Mouse (Mus musculus): ENCODE results near the gene Smg1.

Gene Smg1

DNA sequence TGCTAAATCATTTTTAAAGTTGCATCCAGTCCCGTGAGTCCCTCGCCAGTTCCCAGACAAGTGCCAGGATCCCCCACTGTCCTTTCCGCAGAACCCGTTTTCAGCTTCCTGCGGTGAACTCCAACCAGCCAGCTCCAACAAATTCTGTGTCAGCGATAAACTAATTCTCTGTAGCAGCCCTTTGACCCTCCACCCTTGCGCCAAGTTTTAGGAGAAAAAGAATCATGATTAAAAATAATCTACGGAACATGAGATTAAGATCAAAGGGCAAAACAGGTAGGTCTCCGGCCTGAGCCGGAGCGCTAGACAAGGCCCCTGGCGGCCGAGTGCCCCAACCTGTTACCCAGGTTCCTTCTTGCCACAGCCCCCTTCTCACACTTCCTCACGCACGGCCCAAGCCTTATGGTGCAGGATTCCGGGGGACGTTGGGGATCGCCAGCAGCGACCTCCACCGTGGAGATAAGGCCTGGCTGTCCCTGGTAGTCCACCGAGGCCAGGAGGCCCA is 114.5 kb downstream of the Smg1 start:
- under 1% methylated on average over 21 of the region's 21 CpGs for WGBS

DNA sequence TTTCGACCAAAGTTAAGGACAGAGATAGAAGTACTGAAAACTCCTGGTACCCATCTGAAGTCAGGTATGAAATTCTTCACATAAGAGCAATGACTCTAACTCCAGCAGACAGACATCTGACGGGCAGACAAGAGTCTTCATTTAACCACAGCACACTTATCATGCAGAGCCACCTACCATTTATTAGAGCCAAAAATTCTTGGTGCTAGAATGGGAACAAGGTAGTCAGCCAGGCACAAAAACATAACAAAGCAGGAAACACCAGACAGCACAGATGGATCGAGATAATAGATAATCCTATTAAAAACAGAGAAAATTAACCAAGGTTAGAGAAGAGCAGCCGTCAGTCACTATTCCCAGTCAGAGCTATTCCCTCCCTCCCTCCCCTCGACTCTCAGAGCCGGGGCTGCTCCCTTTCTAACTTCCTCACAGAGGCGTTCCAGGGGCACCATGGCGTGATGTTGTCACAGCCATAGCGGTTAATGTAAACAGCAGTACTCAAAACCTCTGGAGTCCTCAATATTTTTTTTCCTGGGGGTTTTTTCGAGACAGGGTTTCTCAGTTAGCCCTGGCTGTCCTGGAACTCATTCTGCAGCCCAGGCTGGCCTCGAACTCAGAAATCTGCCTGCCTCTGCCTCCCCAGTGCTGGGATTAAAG is 117.1 kb downstream of the Smg1 start:
- 52% methylated on average over 11 of the region's 11 CpGs for WGBS

DNA sequence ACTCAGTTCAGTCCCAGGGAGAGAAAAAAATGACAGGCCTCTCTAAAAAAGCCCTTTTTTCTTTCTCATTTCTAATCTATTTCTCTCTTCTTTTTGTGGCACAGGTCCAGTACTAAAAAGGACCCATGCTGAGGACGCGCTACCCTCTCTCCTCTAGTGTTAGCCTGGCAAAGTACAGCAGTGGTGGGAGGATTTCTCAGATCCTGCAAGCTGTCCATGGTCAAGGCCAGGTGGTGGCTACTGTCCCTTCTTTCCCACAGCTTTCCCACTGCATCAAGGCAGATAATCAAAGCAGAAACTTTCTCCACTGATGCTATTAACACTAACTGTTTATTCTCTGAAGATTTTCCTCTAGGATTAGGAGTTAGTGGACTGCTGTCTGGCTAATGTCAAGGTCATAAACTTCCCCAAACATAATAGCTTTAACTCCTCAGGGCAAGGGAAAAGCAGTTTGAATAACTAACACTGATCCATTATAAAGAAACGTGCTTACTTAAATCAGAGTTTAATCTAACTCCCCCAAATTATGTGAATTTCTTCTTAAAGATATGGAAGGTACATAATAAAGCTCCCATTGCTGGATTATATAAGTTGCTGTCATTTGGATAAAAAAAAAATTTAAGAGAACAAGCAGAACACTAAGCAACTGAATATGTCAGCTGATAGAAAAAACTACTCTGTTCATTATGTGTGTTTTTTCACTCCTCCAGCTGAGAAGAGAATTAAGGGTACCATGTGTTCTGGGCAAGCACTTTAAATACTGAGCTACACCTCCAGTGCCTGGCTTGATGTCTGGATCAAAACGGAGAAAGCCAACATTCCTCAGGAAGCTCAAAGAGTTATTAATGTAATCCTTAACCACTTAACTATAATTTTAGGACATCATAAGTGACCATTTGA is 119.7 kb downstream of the Smg1 start:
- 59% methylated on average over 4 of the region's 4 CpGs for WGBS

DNA sequence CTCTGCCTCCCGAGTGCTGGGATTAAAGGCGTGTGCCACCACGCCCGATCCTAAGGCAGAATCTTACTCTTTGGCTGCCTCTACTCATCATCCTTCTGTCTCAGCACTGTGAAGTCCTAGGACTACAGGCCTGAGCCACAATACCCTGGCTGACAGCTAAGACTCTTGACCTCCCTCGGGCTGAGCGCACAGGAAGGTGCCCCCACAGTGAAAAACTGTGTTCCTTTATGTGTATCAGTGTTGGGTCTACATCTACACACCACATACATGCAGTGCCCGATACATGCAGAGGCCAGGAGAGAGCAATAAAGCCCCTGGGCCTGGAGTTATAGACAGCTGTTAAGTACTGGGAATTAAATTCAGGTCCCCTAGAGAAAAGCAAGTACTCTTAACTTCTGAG is 121.2 kb downstream of the Smg1 start:
- 98% methylated on average over 7 of the region's 7 CpGs for WGBS

GRCm38 (mm10) chr7:118120654-118121053 is 122.8 kb downstream of the Smg1 start:
- WGBS = 91% methylated on average over 1 of the region's 1 CpGs

DNA sequence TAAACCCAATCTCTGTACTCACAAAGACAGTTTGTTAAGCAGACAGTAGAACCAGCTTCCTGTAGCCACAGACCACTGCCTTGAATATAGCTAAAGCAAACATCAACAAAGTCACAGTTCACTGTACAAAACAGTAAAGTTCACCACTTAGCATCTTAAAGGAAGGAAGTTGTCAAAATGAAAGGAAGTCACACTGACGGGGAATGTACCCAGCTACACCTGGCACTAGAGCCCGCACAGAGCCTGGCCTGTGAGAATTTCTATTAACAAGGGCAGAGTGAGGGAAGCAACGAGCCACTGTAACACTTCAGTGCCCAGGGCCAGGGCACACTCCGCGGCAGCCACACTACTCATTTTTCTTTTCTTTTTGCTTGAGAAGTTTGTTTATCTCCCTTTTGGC is 123.5 kb downstream of the Smg1 start:
- WGBS = 68% methylated on average over 5 of the region's 5 CpGs

DNA sequence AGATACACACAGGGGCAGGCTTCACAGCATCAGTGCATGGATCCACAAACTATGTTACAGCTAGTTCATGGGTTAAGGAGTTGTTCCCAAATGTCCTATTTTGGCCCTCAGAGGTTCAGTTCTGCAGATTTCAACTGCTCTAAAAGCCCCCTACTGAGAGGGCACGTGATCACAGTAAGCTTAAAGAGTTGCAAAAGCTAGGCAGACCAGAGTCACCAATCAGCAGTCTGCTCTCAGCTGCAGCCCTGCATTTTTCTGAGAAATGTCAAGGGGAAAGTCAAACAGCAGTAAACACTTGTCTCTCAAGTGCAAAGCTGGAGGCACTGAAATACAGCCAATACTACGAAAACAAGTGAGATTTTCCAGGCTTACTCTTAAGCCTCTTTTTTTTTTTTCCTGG is 124.3 kb downstream of the Smg1 start:
- 42% methylated on average over 2 of the region's 2 CpGs for WGBS

DNA sequence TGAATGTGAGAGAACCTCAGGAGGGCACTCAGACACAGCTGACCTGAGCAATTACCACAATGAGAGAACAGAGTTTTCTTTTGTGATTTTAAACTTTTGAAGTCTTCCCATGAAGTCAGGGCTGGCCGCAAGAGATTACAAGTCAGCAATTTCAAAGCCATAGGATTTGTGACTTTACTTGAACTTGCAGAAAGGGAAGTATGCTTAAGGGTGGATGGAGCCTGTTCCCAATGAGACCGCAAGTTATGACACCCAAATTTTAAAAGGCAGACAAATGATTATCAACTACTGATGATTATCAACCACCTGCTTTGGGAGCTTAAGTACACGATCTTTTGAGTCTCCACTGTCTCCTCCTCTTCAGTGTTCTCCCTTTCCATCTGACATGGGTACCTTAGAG is 125.0 kb downstream of the Smg1 start:
- 82% methylated on average over 3 of the region's 3 CpGs for WGBS

- WGBS = 63% methylated on average over 4 of the region's 4 CpGs
These were observed 125.8 kb downstream of the Smg1 start for GRCm38 (mm10) chr7:118117539-118118210.

- 14% methylated on average over 8 of the region's 8 CpGs for WGBS
These were observed 126.5 kb downstream of the Smg1 start for GRCm38 (mm10) chr7:118116787-118117538.

- WGBS = under 1% methylated on average over 40 of the region's 40 CpGs
These were observed 127.4 kb downstream of the Smg1 start, which contains the start of gene Rps15a for GRCm38 (mm10) chr7:118115877-118116568. Gene Rps15a, minus strand, starts transcription at chr7:118116188.

GRCm38 (mm10) chr7:118115533-118115876 is 128.0 kb downstream of the Smg1 start:
- 1% methylated on average over 20 of the region's 20 CpGs for WGBS

DNA sequence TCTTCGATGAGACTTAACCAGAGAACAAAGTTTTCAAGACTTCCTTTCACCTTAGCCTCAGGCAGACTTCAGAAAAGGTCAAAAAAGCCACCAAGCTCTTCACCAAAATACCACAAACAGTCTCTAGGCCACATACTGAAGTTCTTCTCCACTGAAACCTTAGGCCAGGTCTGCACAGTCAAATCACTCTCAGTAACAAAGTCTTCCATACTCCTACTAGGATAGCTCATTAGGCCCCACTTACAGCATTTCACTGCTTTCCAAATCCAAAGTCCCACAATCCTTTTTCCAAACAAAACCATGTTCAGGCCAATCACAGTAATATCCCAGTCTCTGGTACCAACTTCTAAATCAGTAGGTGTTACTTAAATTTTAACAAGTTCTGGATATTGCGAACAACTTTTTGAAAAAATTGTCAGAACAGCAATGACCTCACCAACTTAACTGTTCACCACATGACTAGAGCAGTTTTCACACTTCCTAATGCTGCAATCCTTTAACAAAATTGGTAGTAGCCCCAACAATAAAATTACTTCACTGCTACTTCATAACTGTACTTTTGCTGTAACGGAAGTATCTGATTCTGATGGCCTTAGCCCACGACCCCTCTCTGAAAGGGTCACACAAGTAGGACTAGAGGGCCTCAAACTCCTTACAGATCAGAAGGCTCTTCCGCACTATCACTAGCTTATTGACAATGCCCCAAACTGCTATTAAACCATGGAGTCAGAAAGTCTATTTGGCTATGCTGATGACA is 129.8 kb downstream of the Smg1 start:
- WGBS = 74% methylated on average over 5 of the region's 5 CpGs

- 57% methylated on average over 3 of the region's 3 CpGs for WGBS
These were observed 132.3 kb downstream of the Smg1 start for GRCm38 (mm10) chr7:118111128-118111527.

- 14% methylated on average over 1 of the region's 1 CpGs for WGBS
These were observed 135.8 kb downstream of the Smg1 start for GRCm38 (mm10) chr7:118107671-118108070.

GRCm38 (mm10) chr7:118104458-118105052 is 138.9 kb downstream of the Smg1 start:
- WGBS = 84% methylated on average over 5 of the region's 5 CpGs

- 53% methylated on average over 5 of the region's 5 CpGs for WGBS
These were observed 139.7 kb downstream of the Smg1 start for GRCm38 (mm10) chr7:118103462-118104379.

DNA sequence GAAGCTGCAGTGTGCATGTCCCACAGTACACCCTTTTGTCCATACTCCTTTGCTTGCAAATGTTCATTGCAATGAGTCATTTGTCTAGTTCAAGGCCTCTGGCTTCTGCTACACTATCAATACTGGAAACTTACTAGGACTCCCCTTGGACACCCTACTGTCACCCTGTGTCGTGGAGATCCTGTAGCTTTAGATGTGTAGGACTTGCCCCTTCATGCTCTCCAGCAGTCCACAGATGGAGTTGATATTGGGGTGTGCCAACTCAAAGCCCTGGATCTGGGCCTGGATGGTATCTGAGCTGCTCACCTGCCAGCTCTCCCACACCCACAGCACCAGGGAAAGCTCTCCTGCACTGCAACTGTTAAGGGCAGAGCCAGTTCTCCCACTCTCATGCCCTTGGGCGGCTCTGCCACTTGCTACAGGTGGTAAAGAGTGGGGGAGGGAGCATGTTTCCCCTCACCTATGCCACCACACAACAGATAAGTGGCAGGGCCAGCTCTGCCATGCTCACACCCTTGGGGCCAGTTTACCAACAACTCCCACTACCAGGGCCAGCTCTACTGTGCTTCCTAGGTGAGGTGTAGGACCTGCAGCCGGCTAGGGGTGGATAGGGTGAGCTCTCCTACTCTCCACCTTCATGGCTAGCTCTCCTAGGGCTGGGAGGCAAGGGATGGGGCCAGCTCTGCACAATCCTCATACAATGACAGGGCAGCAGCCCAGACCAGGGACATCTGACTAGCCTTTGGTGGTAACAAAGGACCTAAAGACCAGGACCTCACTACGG is 140.6 kb downstream of the Smg1 start:
- 54% methylated on average over 4 of the region's 4 CpGs for WGBS
